Mouse (Mus musculus) embryonic facial prominence, embryonic 14.5 days (tissue): ENCODE data around the gene Dock4. TPM values are rescaled to one million over a fixed set of nuclear protein-coding genes. Genes with fewer than 3 reads are reported as not detected.

Experiments used
- ATAC-seq: fragments of 200-750 bp; cut with Nextera tagmentation; 2 replicates; pipeline ENCODE4 v1.8.0; 2017; ENCODE audit warnings: low read depth, moderate number of reproducible peaks, moderate TSS enrichment
- DNase-seq: peaks from one replicate; pipeline ENCODE4 v3.0.0-alpha.2; 2015; ENCODE audit warnings: low spot score
- H3K27ac ChIP-seq: fragments of 300-500 bp; sonication (generic); replicated peaks from 2 replicates; pipeline ENCODE4 v1.5.1; 2014; ENCODE audit warnings: low read depth, mild to moderate bottlenecking, low read length, moderate library complexity
- H3K27me3 ChIP-seq: fragments of 300-500 bp; sonication (generic); replicated peaks from 2 replicates; pipeline ENCODE4 v1.6.1; 2014; ENCODE audit warnings: low read length; ENCODE audit not compliant: control insufficient read depth, insufficient read depth
- H3K36me3 ChIP-seq: fragments of 300-500 bp; sonication (generic); 2 replicates; pipeline ENCODE4 v1.6.1; 2014; ENCODE audit warnings: low read length, mixed read lengths; ENCODE audit not compliant: control insufficient read depth, insufficient read depth
- H3K4me1 ChIP-seq: fragments of 300-500 bp; sonication (generic); 2 replicates; pipeline ENCODE4 v1.6.1; 2014; ENCODE audit warnings: antibody characterized with exemption, low read length; ENCODE audit not compliant: control insufficient read depth, insufficient read depth
- H3K4me2 ChIP-seq: fragments of 300-500 bp; sonication (generic); 2 replicates; pipeline ENCODE4 v1.6.1; 2014; ENCODE audit warnings: low read depth, mild to moderate bottlenecking, low read length, moderate library complexity, mixed read lengths
- H3K4me3 ChIP-seq: fragments of 300-500 bp; sonication (generic); 2 replicates; pipeline ENCODE4 v1.5.1; 2014; ENCODE audit warnings: low read depth, mild to moderate bottlenecking, low read length
- H3K9ac ChIP-seq: fragments of 300-500 bp; sonication (generic); 2 replicates; pipeline ENCODE4 v1.6.1; 2014; ENCODE audit warnings: low read depth, mild to moderate bottlenecking, low read length, moderate library complexity, mixed read lengths
- H3K9me3 ChIP-seq: fragments of 300-500 bp; sonication (generic); 2 replicates; pipeline ENCODE4 v1.6.1; 2016; ENCODE audit warnings: low read length; ENCODE audit not compliant: control insufficient read depth
- WGBS: fragments of 180-500 bp; shearing (Covaris S2); extraction: QIAGEN DNeasy Blood & Tissue Kit; methylation state at CpG from one replicate; pipeline ENCODE4 v1.1.7; 2014; 5-methylcytosine and 5-hydroxymethylcytosine counted together
- polyA plus RNA-seq: library from polyadenylated mRNA; unstranded; fragments of >200 nt; fragmentation: Nextera tagmentation; extraction: Ambion mirVana; gene quantifications from 2 replicates; pipeline ENCODE4 v1.2.1, GENCODE M21; 2014

The Dock4 gene
- polyA plus RNA-seq, 1 experiment from 2014 or later: 9.2 TPM

- no peak overlapping the region for H3K4me2 ChIP-seq
- H3K4me1 ChIP-seq: no peaks in the 10 kb centered on the region
- no peak overlapping the region for H3K4me3 ChIP-seq
- H3K9ac ChIP-seq: no peak overlapping the region
- H3K36me3 ChIP-seq: no peaks in the 10 kb centered on the region
- no peaks in the 10 kb centered on the region for H3K9me3 ChIP-seq
- no peak for ATAC-seq
- no peak overlapping the region for H3K27ac ChIP-seq
- no peaks in the 10 kb centered on the region for H3K27me3 ChIP-seq
- WGBS: 90% methylated on average over 3 of the region's 3 CpGs
- DNase-seq: no peak
Measured at GRCm38 (mm10) chr12:40884976-40885375, 439.2 kb downstream of the Dock4 start.

- DNase-seq (no peak), ATAC-seq (no peak)
- 94% methylated on average over 6 of the region's 6 CpGs for WGBS
- H3K27me3 ChIP-seq: no peaks in the 10 kb centered on the region
- no peaks in the 10 kb centered on the region for H3K4me1 ChIP-seq
- no peaks in the 10 kb centered on the region for H3K36me3 ChIP-seq
- H3K27ac ChIP-seq: no peak overlapping the region
- no peak overlapping the region for H3K9ac ChIP-seq
- no peaks in the 10 kb centered on the region for H3K9me3 ChIP-seq
- no peak overlapping the region for H3K4me3 ChIP-seq
- no peak overlapping the region for H3K4me2 ChIP-seq
Measured at GRCm38 (mm10) chr12:40885377-40885776, 439.6 kb downstream of the Dock4 start.

GRCm38 (mm10) chr12:40887496-40887895 lies 441.7 kb downstream of the Dock4 start:
- Histone ChIP-seq H3K27me3 (no peaks in the 10 kb centered on the region), H3K4me2 (no peak overlapping the region), H3K4me1 (no peaks in the 10 kb centered on the region), H3K9me3 (no peaks in the 10 kb centered on the region), H3K9ac (no peak overlapping the region), H3K4me3 (no peak overlapping the region), H3K27ac (no peak overlapping the region), H3K36me3 (no peaks in the 10 kb centered on the region)
- DNase-seq (no peak), ATAC-seq (no peak)
- WGBS: 68% methylated on average over 2 of the region's 2 CpGs

- Histone ChIP-seq H3K4me2 (no peak overlapping the region), H3K9ac (no peak overlapping the region), H3K4me1 (no peaks in the 10 kb centered on the region), H3K27ac (0 out of 2 replicates have a peak overlapping the region, but pooled peaks have one; percentile 15), H3K9me3 (no peaks in the 10 kb centered on the region), H3K36me3 (no peaks in the 10 kb centered on the region), H3K4me3 (no peak overlapping the region), H3K27me3 (no peaks in the 10 kb centered on the region)
- DNase-seq (peak; percentile 68), ATAC-seq (peak; percentile 87)
- WGBS: 44% methylated on average over 2 of the region's 2 CpGs
Measured at GRCm38 (mm10) chr12:40888261-40888791, 442.6 kb downstream of the Dock4 start.

DNA sequence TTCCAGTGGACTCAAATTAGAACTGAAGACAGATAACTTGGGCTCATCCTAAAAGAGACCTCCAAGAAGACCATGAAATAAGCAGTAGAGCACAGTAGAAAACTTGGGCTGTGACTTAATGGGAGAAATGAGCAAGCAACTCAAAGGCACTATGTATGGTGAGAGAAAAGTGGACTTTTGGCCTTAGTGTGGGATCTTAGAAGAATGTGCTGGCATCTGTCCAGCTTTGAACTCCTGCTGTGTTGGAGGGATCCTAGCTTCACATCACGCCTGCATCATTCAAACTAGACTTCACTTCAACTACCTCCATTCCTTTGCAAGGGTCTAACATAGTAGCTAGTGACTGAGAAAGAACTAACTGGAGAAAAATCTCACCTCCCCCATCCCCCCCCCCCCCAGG lies 443.1 kb downstream of the Dock4 start:
- WGBS: 43% methylated on average over 1 of the region's 1 CpGs
- H3K4me1 ChIP-seq: no peaks in the 10 kb centered on the region
- DNase-seq: peak; percentile 27

DNA sequence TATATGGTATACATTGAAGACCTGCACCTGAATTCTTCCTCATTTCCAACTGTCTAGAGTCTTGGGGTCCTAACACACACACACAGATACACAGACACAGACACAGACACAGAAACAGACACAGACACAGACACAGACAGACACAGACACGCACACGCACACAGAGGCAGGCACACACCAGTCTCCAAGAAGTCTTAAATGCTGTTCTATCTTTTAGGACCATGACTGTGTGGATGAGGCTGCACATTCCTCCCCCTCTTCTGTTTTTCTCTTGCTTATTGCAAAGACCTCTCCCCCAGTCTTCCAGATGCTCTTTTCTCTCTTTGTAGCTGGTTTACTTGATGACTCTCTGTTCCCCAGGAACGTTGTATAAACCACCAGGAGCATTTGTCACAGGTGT lies 443.8 kb downstream of the Dock4 start:
- DNase-seq (no peak), ATAC-seq (no peak)
- Histone ChIP-seq H3K4me2 (no peak overlapping the region), H3K27ac (no peak overlapping the region), H3K4me1 (no peaks in the 10 kb centered on the region), H3K9ac (no peak overlapping the region), H3K4me3 (no peak overlapping the region), H3K9me3 (no peaks in the 10 kb centered on the region), H3K27me3 (no peaks in the 10 kb centered on the region), H3K36me3 (no peaks in the 10 kb centered on the region)
- WGBS: 83% methylated on average over 3 of the region's 3 CpGs

More for the DNA sequence above, 443.1 kb downstream of the Dock4 start:
- Histone ChIP-seq H3K9ac (no peak overlapping the region), H3K27me3 (no peaks in the 10 kb centered on the region), H3K36me3 (no peaks in the 10 kb centered on the region), H3K27ac (0 out of 2 replicates have a peak overlapping the region, but pooled peaks have one; percentile 15), H3K9me3 (no peaks in the 10 kb centered on the region), H3K4me3 (no peak overlapping the region), H3K4me2 (no peak overlapping the region)
- no peak for ATAC-seq

- DNase-seq: no peak
- H3K4me2 ChIP-seq: no peak overlapping the region
- no peak overlapping the region for H3K27ac ChIP-seq
- no peaks in the 10 kb centered on the region for H3K9me3 ChIP-seq
- H3K27me3 ChIP-seq: no peaks in the 10 kb centered on the region
- H3K4me1 ChIP-seq: no peaks in the 10 kb centered on the region
- no peaks in the 10 kb centered on the region for H3K36me3 ChIP-seq
- H3K4me3 ChIP-seq: no peak overlapping the region
- no peak for ATAC-seq
- no peak overlapping the region for H3K9ac ChIP-seq
Measured at GRCm38 (mm10) chr12:40891168-40891567, 445.4 kb downstream of the Dock4 start.

- 70% methylated on average over 2 of the region's 7 CpGs for WGBS
- no peak for ATAC-seq
Measured at GRCm38 (mm10) chr12:40893741-40894140, 448.0 kb downstream of the Dock4 start.

DNA sequence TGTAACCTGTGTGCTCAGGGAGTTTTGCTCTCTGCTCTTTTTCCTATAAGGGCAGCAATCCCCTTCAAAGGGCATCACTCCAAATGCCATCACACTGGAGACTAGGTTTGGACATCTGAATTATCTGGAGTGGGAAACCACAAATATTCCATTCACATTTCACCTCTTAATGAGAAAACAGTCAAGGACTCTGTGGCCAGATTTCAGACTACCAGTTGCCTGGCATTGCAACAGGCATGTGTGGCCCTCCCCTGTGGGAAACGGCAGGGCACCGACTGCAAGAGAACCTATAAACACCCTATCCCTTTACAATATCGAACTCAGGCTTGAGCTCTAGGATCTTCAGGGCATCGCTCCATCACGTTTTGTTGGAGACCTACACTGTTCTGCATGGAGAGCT lies 448.9 kb downstream of the Dock4 start:
- Histone ChIP-seq H3K4me3 (no peak overlapping the region), H3K9me3 (no peaks in the 10 kb centered on the region), H3K36me3 (no peaks in the 10 kb centered on the region), H3K27me3 (no peaks in the 10 kb centered on the region), H3K4me1 (no peaks in the 10 kb centered on the region), H3K9ac (no peak overlapping the region), H3K27ac (no peak overlapping the region), H3K4me2 (no peak overlapping the region)
- no peak for ATAC-seq
- DNase-seq: no peak
- 92% methylated on average over 5 of the region's 5 CpGs for WGBS

More at GRCm38 (mm10) chr12:40893741-40894140, 448.0 kb downstream of the Dock4 start:
- no peak overlapping the region for H3K27ac ChIP-seq
- DNase-seq: no peak
- H3K9ac ChIP-seq: no peak overlapping the region
- no peaks in the 10 kb centered on the region for H3K4me1 ChIP-seq
- no peaks in the 10 kb centered on the region for H3K27me3 ChIP-seq
- H3K9me3 ChIP-seq: no peaks in the 10 kb centered on the region
- no peak overlapping the region for H3K4me3 ChIP-seq
- H3K36me3 ChIP-seq: no peaks in the 10 kb centered on the region
- no peak overlapping the region for H3K4me2 ChIP-seq
